ENCODE assay signal across 11 mouse cellular contexts in the genomic region with DNA sequence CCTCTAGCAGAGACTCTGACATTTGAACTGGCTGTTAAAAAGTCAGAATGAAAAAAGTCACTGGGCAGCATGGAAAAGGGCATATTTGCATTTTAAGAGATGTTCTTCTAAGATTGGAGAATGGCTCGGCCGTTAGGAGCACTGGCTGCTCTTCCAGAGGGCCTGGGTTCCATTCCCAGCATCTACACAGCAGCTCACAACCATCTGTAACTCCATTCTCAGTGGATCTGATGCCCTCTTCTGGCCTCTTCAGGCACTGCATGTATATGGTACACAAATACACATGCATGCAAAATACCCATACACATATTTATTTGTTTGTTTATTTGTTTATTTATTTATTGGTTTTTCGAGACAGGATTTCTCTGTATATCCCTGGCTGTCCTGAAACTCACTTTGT. TPM values are rescaled to one million over a fixed set of nuclear protein-coding genes. Genes with fewer than 3 reads are reported as not detected.
A peak's percentile ranks its signal among the peaks of the same experiment; 100 is the strongest.
DNase-seq lines count a peak whose midpoint lies in the region; ATAC-seq lines count a peak whose summit lies in the region.
"Had no signal": no experiment of that assay in that cellular context is flagged by ENCODE, and none has a peak within 500 bp of the region (broad histone marks: within the 10 kb centered on the region; RNA-seq: fewer than 3 reads in every experiment).

No protein-coding gene starts in this region.

- WGBS in liver, embryonic 11.5 days = 69% methylated on average over 3 of the region's 3 CpGs
- 83% methylated on average over 3 of the region's 3 CpGs for WGBS in midbrain, embryonic 11.5 days

- peak; percentile 65 for DNase-seq in cerebellum, adult 9-10 months
- DNase-seq in 3T3-L1 (ENCODE audit: low read depth, low spot score) (peak; percentile 41), ZHBTc4 (ENCODE audit: low read depth, low spot score) (peak; percentile 65)
- DNase-seq in liver, embryonic 11.5 days (ENCODE audit: low spot score) = no peak
- DNase-seq in midbrain, embryonic 11.5 days (ENCODE audit: low spot score, missing footprints) = no peak

- H3K9ac ChIP-seq in liver, embryonic 11.5 days (ENCODE audit: low read depth, low read length) = no peak overlapping the region
- no peak overlapping the region for H3K9ac ChIP-seq in midbrain, embryonic 11.5 days (ENCODE audit: low read length)

- H3K27me3 ChIP-seq in liver, embryonic 11.5 days (replicated peaks; ENCODE audit: control insufficient read depth, insufficient read depth, low read length) = no peaks in the 10 kb centered on the region
- no peaks in the 10 kb centered on the region for H3K27me3 ChIP-seq in midbrain, embryonic 11.5 days (ENCODE audit: control insufficient read depth, insufficient read depth, low read length)

- peak overlapping the region; percentile 85; the same call in 1 of the 2 replicates for H3K4me2 ChIP-seq in liver, embryonic 11.5 days
- H3K4me2 ChIP-seq in midbrain, embryonic 11.5 days = no peak overlapping the region

- H3K27ac ChIP-seq in liver, embryonic 11.5 days (ENCODE audit: low read depth, low read length) = peak overlapping the region; percentile 81; the same call in 1 of the 2 replicates
- H3K27ac ChIP-seq in midbrain, embryonic 11.5 days (ENCODE audit: low read depth, low read length) = no peak overlapping the region

- ATAC-seq in cerebellum, adult (ENCODE audit: insufficient number of reproducible peaks, low FRiP score, low TSS enrichment) = no peak
- ATAC-seq in liver, embryonic 11.5 days (replicated peaks; ENCODE audit: low FRiP score) = no peak
- ATAC-seq in activated CD4-positive, CD25-positive, alpha-beta regulatory T cell, adult 4 months = no peak
- ATAC-seq in erythroid progenitor cell, adult 5-6 weeks (replicated peaks; ENCODE audit: low FRiP score, poor library complexity, severe bottlenecking) = no peak
- no peak for ATAC-seq in midbrain, embryonic 11.5 days (ENCODE audit: low FRiP score)

- no peak overlapping the region for H3K4me3 ChIP-seq in liver, embryonic 11.5 days (ENCODE audit: low read depth, low read length)
- H3K4me3 ChIP-seq in midbrain, embryonic 11.5 days (ENCODE audit: low read depth, low read length) = no peak overlapping the region

- peaks cover 13% of the 10 kb centered on the region for H3K4me1 ChIP-seq in liver, embryonic 11.5 days (replicated peaks; ENCODE audit: control insufficient read depth, insufficient read depth, low read length)
- peaks cover 5% of the 10 kb centered on the region for H3K4me1 ChIP-seq in midbrain, embryonic 11.5 days (ENCODE audit: control insufficient read depth, insufficient read depth, low read length)

- peaks cover 1% of the 10 kb centered on the region; the same call in 1 of the 2 replicates for H3K36me3 ChIP-seq in liver, embryonic 11.5 days (ENCODE audit: control insufficient read depth, insufficient read depth, low read length)
- H3K36me3 ChIP-seq in midbrain, embryonic 11.5 days (ENCODE audit: control insufficient read depth, insufficient read depth, low read length) = no peaks in the 10 kb centered on the region

- H3K9me3 ChIP-seq in liver, embryonic 11.5 days (ENCODE audit: control insufficient read depth, low read length) = no peaks in the 10 kb centered on the region
- no peaks in the 10 kb centered on the region for H3K9me3 ChIP-seq in midbrain, embryonic 11.5 days (ENCODE audit: control insufficient read depth, low read length)

RNA-seq across cellular contexts. Expression of a gene that starts 0.7 kb away (rescaled TPM):
- polyA plus RNA-seq in liver, embryonic 11.5 days (2014; fragmentation: Nextera tagmentation; extraction: Ambion mirVana) = 4.3 and 4.9 TPM in 2 replicates
- 1 to 10 TPM; 2.8 to 6.0 TPM for polyA plus RNA-seq in activated CD4-positive, CD25-positive, alpha-beta regulatory T cell, adult 4 months (2017; shearing (Covaris generic))
- total RNA-seq in erythroid progenitor cell, adult 5-6 weeks (2015; ENCODE audit: low replicate concordance) = 0.84 and 2.5 TPM in 2 replicates
- 1.2 and 2.6 TPM in 2 replicates for total RNA-seq in erythroid progenitor cell, adult 5-6 weeks (2017; ENCODE audit: low replicate concordance)
- polyA plus RNA-seq in midbrain, embryonic 11.5 days (2014; fragmentation: Nextera tagmentation; extraction: Ambion mirVana) = 1.9 and 3.2 TPM in 2 replicates

RNA-seq across cellular contexts. Expression of a gene that starts 17.8 kb away (rescaled TPM):
- polyA plus RNA-seq in liver, embryonic 11.5 days (2014; fragmentation: Nextera tagmentation; extraction: Ambion mirVana) = 0.10 TPM in 1 of 2 replicates, not detected in the other
- polyA plus RNA-seq in activated CD4-positive, CD25-positive, alpha-beta regulatory T cell, adult 4 months (2017; shearing (Covaris generic)) = under 1 TPM in 1 of 2 experiments, not detected in 1; 0.30 TPM
- total RNA-seq in erythroid progenitor cell, adult 5-6 weeks (2015; ENCODE audit: low replicate concordance) = not detected in 2 replicates
- total RNA-seq in erythroid progenitor cell, adult 5-6 weeks (2017; ENCODE audit: low replicate concordance) = not detected in 2 replicates
- 0.23 TPM in 1 of 2 replicates, not detected in the other for polyA plus RNA-seq in midbrain, embryonic 11.5 days (2014; fragmentation: Nextera tagmentation; extraction: Ambion mirVana)

RNA-seq across cellular contexts. Expression of a gene that starts 19.3 kb away (rescaled TPM):
- 11.6 and 13.8 TPM in 2 replicates for polyA plus RNA-seq in liver, embryonic 11.5 days (2014; fragmentation: Nextera tagmentation; extraction: Ambion mirVana)
- not detected for polyA plus RNA-seq in activated CD4-positive, CD25-positive, alpha-beta regulatory T cell, adult 4 months (2017; shearing (Covaris generic))
- 314 and 326 TPM in 2 replicates for total RNA-seq in erythroid progenitor cell, adult 5-6 weeks (2015; ENCODE audit: low replicate concordance)
- 111 and 113 TPM in 2 replicates for total RNA-seq in erythroid progenitor cell, adult 5-6 weeks (2017; ENCODE audit: low replicate concordance)
- 3.2 and 4.8 TPM in 2 replicates for polyA plus RNA-seq in midbrain, embryonic 11.5 days (2014; fragmentation: Nextera tagmentation; extraction: Ambion mirVana)

RNA-seq across cellular contexts. Expression of a gene that starts 28.6 kb away (rescaled TPM):
- not detected in 2 replicates for polyA plus RNA-seq in liver, embryonic 11.5 days (2014; fragmentation: Nextera tagmentation; extraction: Ambion mirVana)
- polyA plus RNA-seq in activated CD4-positive, CD25-positive, alpha-beta regulatory T cell, adult 4 months (2017; shearing (Covaris generic)) = not detected
- total RNA-seq in erythroid progenitor cell, adult 5-6 weeks (2015; ENCODE audit: low replicate concordance) = not detected in 2 replicates
- not detected in 2 replicates for total RNA-seq in erythroid progenitor cell, adult 5-6 weeks (2017; ENCODE audit: low replicate concordance)
- polyA plus RNA-seq in midbrain, embryonic 11.5 days (2014; fragmentation: Nextera tagmentation; extraction: Ambion mirVana) = not detected in 2 replicates
- total RNA-seq: gastrocnemius, adult 8-10 months; neutrophil, adult 5-6 weeks had no signal
- polyA plus RNA-seq: limb, embryonic 14.5 days had no signal

RNA-seq across cellular contexts. Expression of a gene that starts 35.2 kb away (rescaled TPM):
- 12.0 and 12.7 TPM in 2 replicates for polyA plus RNA-seq in liver, embryonic 11.5 days (2014; fragmentation: Nextera tagmentation; extraction: Ambion mirVana)
- 10 to 100 TPM; 22.8 to 25.0 TPM for polyA plus RNA-seq in activated CD4-positive, CD25-positive, alpha-beta regulatory T cell, adult 4 months (2017; shearing (Covaris generic))
- 43.2 TPM in 2 replicates for total RNA-seq in erythroid progenitor cell, adult 5-6 weeks (2015; ENCODE audit: low replicate concordance)
- total RNA-seq in erythroid progenitor cell, adult 5-6 weeks (2017; ENCODE audit: low replicate concordance) = 16.2 and 21.3 TPM in 2 replicates
- 20.9 and 22.2 TPM in 2 replicates for polyA plus RNA-seq in midbrain, embryonic 11.5 days (2014; fragmentation: Nextera tagmentation; extraction: Ambion mirVana)

Comparison
In these comparisons a context has a peak if more than half of its experiments do, and no peak if none do; other contexts are left out.
1. DNase-seq: peak in cerebellum, adult 9-10 months (single experiment), 3T3-L1 (single experiment) and ZHBTc4 (single experiment); none in liver, embryonic 11.5 days (single experiment) and midbrain, embryonic 11.5 days (single experiment).